Mouse (Mus musculus): ENCODE measurements at regions not wholly inside any gene's neighbourhood (a gene's known extent, or its start where the extent isn't known, plus 50 kb on each side); places are given as distances from the start of the nearest gene placed in this dataset.
A peak's percentile ranks its signal among the peaks of the same experiment; 100 is the strongest.

DNA sequence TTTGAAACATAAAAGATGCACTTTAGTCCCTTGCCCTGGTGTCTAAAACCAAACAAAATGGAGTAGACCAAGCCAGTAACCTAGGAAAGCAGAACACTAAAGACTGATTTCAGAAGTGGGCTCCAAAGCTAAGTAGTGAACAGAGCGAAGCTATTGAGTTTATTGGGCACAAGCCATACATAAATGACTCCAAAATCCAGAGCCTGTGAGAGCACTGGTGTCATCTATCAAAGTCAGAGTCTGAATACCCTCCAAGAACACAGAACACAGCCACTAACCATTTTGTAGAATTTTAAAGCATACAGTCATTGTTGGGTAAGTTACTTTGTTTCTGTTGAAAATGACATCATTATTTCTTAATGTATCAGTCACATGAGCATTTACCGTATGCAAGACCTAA is 175.0 kb upstream of the Lrig3 start:
- DNase-seq (ENCODE audit: inconsistent ontology term) = no peak

- DNase-seq (ENCODE audit: inconsistent ontology term) = no peak
These were observed 171.5 kb upstream of the Lrig3 start for GRCm38 (mm10) chr10:125794504-125794903.

DNA sequence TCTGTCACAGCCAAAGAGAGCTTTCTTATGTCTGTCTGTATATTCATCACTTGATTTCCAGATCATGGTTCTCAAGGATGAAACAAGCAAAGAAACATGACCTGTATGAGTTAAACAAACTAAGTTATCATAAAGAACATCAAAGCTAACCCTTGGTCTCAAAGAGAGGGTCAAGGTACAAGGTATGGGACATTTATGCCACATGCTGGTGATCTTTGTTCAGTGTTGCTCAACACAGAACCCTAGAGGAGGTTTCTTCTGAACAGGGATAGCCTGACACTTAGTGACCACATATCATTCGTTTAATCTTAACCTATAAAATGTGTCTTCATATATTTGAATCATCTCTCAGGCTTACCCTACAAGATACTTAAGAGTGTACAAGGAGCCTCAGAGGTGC is 170.6 kb upstream of the Lrig3 start:
- no peak for DNase-seq (ENCODE audit: inconsistent ontology term)

DNA sequence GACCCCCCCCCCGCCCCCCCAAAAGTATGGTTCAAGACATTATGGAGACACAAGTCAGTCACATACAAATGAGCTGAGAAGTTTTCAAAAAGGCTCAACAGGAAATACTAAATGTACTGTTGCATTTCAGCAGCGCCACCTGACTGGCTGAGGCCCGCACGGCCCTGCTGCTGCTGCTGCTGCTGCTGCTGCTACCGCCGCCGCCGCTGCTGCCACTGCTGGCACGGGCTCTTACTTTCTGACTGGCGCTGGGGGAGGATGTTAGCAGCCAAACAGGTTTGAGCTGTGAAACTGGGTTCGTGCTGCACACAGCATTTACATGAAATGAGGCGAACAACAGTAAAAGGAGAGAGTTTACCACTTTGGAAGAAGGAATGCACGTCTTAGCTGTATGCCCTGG is 167.3 kb upstream of the Lrig3 start:
- peak; percentile 19 for DNase-seq (ENCODE audit: inconsistent ontology term)

- peak; percentile 20 for DNase-seq (ENCODE audit: inconsistent ontology term)
These were observed 165.3 kb upstream of the Lrig3 start for GRCm38 (mm10) chr10:125800572-125801114.

GRCm38 (mm10) chr10:125801450-125801849 is 164.5 kb upstream of the Lrig3 start:
- no peak for DNase-seq (ENCODE audit: inconsistent ontology term)

- no peak for DNase-seq (ENCODE audit: inconsistent ontology term)
These were observed 162.9 kb upstream of the Lrig3 start for GRCm38 (mm10) chr10:125802923-125803583.

- DNase-seq (ENCODE audit: inconsistent ontology term) = no peak
These were observed 156.1 kb upstream of the Lrig3 start for GRCm38 (mm10) chr10:125809763-125810361.

- DNase-seq (ENCODE audit: inconsistent ontology term) = no peak
These were observed 155.4 kb upstream of the Lrig3 start for GRCm38 (mm10) chr10:125810590-125810989.

GRCm38 (mm10) chr10:125814191-125814887 is 151.6 kb upstream of the Lrig3 start:
- no peak for DNase-seq (ENCODE audit: inconsistent ontology term)

DNA sequence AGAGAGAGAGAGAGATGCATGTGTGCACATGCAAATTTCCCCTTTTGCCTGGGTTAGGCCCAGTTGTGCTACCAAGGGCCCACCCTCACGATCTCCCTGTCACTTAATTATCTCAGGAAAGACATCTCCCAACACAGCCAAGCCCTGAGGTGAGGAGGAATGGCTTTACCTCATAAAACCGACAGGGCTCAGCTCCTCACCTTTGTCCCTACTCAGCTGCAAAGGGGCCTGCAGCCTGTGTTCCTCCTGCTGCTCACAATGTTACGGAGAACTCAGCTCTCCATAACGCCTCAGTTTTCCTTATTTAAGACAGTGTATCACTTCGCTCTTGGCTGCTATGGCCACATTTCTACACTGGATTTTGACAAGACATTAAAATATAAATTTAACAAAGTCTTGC is 133.8 kb upstream of the Lrig3 start:
- DNase-seq (ENCODE audit: inconsistent ontology term) = no peak

GRCm38 (mm10) chr10:125832764-125833163 is 133.2 kb upstream of the Lrig3 start:
- no peak for DNase-seq (ENCODE audit: inconsistent ontology term)

- DNase-seq (ENCODE audit: inconsistent ontology term) = no peak
These were observed 132.0 kb upstream of the Lrig3 start for GRCm38 (mm10) chr10:125833989-125834388.

DNA sequence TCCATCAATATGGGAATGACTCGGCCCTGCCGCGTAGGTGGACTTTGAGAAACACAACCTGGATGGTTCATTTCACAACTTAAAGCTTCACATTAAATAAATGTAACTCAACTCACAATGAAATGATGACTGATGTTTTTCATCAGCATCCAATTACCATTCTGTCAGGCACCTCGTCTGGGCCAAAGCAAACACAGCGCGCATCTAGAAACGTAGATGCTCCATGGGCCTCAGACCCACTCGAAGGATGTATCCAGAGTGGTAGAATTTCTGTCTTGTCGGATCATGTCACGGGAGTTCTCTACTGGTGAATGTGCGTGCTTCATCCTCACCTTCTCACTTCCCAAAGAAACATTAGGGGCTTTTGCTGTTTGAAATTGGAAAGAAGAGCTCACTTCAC is 127.0 kb upstream of the Lrig3 start:
- DNase-seq (ENCODE audit: inconsistent ontology term) = no peak

DNA sequence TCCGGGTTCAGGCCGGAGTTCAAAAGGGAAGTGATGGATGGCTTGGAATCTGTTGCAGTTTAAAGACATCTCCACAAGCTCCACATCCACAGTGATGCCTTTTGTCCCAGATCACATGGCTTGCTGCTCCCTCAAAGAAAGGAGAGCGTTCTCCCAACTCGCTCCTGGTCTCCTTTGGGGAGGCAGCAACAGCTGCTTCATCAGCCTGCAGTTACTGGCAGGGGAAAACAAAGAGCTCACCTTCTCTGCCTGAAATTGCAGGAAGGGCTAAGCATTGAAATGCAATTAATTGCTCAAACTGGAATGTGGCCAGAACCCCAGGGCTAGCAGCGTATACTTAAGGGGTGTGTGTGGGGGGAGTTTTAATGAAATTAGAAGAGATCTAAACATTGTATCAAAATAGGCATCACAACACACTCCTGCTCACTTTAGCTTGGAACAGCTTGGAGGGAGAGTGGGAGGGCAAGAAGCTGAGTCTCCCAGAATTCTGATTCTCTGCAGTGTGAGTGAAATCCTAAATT is 126.3 kb upstream of the Lrig3 start:
- DNase-seq (ENCODE audit: inconsistent ontology term) = no peak

DNA sequence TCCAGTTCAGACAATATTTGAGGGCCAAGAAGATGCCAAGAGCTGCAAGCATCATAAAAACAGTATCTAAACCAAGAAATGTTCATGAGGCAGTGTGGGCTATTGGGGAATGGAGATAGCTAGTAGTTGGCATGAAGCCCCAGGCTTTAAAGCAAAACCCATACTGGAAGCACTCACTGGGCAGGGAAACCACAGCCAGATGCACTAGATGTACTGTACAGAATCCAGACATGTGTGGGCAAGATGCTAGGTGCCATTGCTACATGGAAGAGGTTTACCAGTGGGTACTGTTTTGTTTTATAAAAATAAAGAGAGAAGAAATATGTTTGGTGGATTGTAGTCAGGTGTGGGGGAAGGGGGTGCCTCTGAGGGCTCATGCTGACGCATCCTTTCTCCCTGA is 125.6 kb upstream of the Lrig3 start:
- DNase-seq (ENCODE audit: inconsistent ontology term) = no peak

- DNase-seq (ENCODE audit: inconsistent ontology term) = no peak
These were observed 121.6 kb upstream of the Lrig3 start for GRCm38 (mm10) chr10:125844336-125844865.

GRCm38 (mm10) chr10:125845014-125845514 is 120.9 kb upstream of the Lrig3 start:
- DNase-seq (ENCODE audit: inconsistent ontology term) = peak; percentile 39

DNA sequence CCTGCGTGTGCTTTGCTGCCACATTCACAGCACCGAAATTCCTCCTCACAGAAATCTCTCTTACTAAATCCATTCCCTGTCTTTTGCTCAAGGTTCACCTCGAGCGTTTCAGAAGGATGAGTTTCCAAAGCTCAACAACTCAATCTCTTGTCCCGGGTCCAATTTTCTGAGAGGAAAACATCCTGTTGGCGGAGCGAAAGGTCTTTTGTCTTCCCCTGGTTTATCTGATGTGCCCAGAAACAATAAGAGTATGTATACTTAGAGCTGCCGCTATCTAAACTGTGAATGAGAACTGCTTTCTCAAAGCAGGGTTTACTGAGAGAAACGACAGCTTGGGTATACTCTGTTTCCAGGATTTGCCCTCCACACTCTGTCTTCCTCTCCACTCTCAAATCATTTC is 115.6 kb upstream of the Lrig3 start:
- DNase-seq (ENCODE audit: inconsistent ontology term) = no peak

GRCm38 (mm10) chr10:125861734-125862133 is 104.2 kb upstream of the Lrig3 start:
- no peak for DNase-seq (ENCODE audit: inconsistent ontology term)

- no peak for DNase-seq (ENCODE audit: inconsistent ontology term)
These were observed 99.6 kb upstream of the Lrig3 start for GRCm38 (mm10) chr10:125866346-125866745.

- DNase-seq (ENCODE audit: inconsistent ontology term) = no peak
These were observed 81.4 kb upstream of the Lrig3 start for GRCm38 (mm10) chr10:125884563-125884962.
